Mouse (Mus musculus) T-cell, adult 2 months (primary cell): ENCODE measurements around the gene Nlrc3.
"Not testable (repeated sequence)": the region's sequence is repeated elsewhere in the genome, so short reads cannot be mapped to it uniquely, and the experiment has no call there.

Experiments
- DNase-seq: peaks from one replicate; pipeline ENCODE4 v3.0.0; 2022; ENCODE audit warnings: low spot score

Gene Nlrc3

DNA sequence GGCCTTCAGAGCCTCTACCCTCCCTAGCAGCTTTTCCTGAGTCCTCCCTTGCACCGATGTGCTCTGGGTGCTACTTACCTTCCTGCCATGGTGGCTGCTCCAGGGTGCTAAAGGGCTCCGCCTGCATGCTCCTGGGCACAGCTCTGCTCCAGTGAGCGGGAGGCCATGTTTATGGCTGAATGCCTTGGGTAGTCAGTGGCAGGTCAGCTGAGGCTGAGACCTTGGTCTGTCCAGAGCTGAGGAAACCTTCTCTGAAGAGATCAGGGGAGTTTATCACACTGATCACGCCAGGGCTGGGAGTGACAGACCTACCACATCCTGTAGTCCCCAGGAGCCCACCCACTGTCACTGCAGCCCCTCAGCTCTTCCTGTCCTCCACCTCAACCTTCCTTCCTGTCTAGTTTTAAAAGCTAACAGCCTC lies at the start of gene Nlrc3:
Gene Nlrc3 (minus strand): TSS at position 382 of the 421 bp plus-strand sequence.
- DNase-seq = peak; percentile 71

DNA sequence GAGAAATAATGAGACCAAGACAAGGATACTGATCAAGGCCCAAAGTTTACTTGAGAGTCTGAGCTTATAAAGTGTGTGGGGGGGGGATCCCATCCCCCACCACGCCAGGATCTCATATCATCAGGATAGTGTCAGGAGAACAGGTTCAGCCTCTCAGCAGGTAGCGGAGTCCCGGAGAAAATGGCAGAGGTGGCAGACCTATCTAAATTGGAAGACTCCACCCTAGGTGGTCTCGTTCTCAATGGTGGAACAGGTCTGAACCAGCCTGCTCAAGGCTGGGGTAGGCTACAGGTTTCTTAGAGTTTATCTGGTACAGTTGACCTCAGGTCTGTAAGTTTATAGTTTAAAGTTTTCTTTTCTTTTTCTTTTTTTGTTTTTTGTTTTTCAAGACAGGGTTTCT lies 46.3 kb upstream of the Nlrc3 start:
- no peak for DNase-seq

DNA sequence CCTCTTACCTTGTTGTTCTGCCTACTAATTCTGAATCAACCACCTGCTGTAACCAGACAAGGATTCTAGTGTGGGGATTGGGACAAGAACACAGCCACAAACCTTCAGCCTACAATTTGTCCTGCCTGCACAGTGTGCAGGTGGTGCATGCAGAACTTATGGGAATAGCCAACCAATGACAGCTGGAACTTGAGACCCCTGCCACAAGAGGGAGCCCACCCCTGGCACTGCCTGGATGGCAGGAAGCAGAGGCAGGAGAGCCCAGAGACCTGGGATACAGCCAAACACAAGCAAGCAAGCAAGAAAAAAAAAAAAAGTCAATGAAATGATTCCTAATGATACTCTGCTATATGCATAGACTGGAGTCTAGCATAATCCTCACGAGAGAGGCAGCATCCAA lies 44.8 kb upstream of the Nlrc3 start:
- no peak for DNase-seq

- DNase-seq = not testable (repeated sequence)
Measured at GRCm38 (mm10) chr16:4017466-4017865, 41.0 kb upstream of the Nlrc3 start.

GRCm38 (mm10) chr16:4016786-4017185 lies 40.4 kb upstream of the Nlrc3 start:
- DNase-seq = not testable (repeated sequence)

DNA sequence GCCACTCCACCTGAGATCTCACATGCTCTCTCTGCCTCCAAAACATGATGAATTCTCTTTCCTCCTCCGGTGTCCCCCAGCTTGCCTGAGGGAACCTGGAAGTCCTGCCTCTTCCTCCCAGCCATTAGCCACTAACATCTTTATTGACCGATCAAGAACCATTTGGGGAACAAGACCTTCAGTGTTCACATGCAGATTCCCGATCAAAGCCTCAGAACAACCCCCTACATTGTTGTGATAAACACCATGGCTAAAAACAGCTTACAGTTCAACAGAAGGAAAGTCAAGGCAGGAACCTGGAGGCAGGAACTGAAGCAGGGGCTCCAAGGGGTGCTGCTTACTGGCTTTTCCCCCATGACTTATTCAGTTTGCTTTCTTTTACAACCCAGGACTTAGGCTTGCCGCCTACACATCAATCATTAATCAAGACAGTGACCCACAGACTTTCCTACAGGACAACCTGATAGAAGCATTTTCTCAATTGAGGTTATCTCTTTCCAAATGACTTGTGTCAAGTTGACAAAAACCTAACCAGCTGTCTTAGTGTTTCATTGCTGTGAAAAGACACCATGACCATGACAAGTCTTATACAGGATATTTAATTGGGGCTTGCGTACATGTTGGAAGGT lies 37.7 kb upstream of the Nlrc3 start:
- DNase-seq = no peak

DNA sequence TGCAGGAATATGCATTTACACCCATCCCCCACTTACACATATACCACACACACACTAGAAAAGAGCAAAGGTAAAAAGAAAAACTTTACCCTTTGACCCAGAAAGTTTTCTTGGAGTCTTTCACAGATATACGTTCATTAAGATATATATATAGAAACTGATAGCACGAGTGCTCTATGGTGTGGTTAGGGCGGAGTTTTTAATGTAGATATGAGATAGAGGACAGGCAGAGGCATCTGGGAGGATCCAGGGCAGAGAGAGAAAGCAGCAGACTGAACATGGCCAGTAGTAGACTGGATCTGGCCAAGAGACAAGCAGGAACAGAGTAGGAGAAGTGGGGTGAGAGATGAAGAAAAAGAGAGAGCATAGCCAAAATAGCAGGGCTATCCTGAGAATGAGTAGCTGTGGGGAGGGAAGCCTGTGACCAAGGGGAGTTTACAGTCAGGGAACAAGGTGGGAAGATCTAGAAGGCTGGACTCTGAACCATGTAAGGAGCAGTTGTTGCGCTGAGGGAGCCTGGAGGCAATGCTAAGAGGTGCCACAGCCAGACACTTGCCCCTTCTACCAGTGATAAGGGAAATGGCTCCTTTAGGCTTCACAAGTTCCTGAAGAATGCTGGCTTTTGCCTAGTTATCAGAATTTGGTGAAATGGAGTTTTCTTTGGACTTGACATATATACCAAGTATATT lies 36.6 kb upstream of the Nlrc3 start:
- DNase-seq = no peak

DNA sequence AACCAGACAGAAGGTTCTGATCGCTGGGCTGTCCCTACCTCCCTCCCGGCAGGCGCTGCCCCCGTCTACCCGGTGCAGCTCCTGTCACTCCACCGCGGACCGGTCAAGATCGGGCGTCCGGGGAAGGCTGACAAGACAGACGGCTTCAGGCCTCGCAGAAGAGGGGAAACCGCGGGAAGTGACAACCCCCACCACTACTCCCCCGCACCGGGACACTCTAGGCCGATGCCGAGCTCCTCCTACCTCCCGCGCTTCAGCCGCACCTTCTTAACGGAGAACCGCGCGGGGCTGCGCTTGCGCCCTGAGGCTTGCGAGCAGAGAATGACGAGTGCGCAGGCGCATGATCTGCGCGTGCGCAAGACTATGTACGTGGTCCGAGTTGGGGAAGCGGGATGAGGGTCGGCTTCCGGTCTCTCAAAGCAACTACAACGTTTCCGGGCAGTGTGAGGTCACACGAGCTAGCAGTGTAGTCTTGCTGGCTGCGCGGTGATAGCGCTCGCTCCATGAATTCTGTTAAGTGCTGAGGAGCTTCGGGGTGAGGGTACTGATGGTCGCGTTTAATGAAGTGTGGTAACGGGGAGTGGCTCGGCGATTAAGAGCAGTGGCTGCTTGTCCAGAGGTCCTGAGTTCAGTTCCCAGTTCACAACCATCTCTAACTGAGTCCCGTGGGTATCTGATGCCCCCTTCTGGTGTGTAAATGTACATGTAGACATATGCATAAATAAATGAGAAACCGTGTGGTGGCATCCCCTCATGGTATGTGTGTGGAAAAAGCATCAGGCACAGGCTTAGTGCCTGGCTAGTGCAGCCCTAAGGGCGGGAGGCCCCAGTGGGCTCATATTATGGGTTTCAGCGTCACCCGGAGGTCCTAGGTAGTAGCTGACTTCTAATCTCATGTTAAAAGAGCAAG lies 27.3 kb upstream of the Nlrc3 start, which contains the start of gene Slx4:
Gene Slx4 (minus strand): TSS at position 282 of the 910 bp plus-strand sequence.
- DNase-seq = peak; percentile 96

- DNase-seq = no peak
Measured at GRCm38 (mm10) chr16:3988410-3988809, 12.0 kb upstream of the Nlrc3 start.

GRCm38 (mm10) chr16:3983146-3983700 lies 6.8 kb upstream of the Nlrc3 start:
- no peak for DNase-seq

DNA sequence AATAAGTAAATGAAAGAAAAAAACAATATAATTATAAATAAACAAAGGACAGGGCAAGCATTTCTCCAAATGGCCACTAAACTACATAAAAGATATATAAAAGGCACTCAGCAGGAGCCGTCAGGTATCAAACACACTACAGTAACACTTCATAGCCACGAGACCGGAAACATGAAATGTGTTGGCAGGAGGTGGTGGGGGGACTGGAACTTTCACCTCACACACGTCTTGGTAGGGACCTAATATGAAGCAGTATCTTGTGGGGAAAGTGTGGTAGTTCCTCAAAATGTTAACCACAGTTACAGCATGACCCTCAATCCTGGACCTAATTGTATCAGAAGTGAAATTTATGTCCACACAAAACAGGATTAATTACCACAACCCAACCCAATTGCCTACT lies 5.7 kb upstream of the Nlrc3 start:
- DNase-seq = peak; percentile 39

- no peak for DNase-seq
Measured at GRCm38 (mm10) chr16:3976712-3977111, 280 bp upstream of the Nlrc3 start.

GRCm38 (mm10) chr16:3975658-3976057 lies 774 bp downstream of the Nlrc3 start:
- DNase-seq = no peak

- DNase-seq = not testable (repeated sequence)
Measured at GRCm38 (mm10) chr16:3974456-3974855, 2.0 kb downstream of the Nlrc3 start.

- no peak for DNase-seq
Measured at GRCm38 (mm10) chr16:3965534-3965933, 10.9 kb downstream of the Nlrc3 start.

GRCm38 (mm10) chr16:3964990-3965389 lies 11.4 kb downstream of the Nlrc3 start:
- DNase-seq = no peak

GRCm38 (mm10) chr16:3959261-3959660 lies 17.2 kb downstream of the Nlrc3 start:
- no peak for DNase-seq

GRCm38 (mm10) chr16:3956369-3956768 lies 20.1 kb downstream of the Nlrc3 start:
- DNase-seq = no peak

GRCm38 (mm10) chr16:3951141-3951540 lies 25.3 kb downstream of the Nlrc3 start:
- DNase-seq = no peak

GRCm38 (mm10) chr16:3934701-3935100 lies 41.7 kb downstream of the Nlrc3 start:
- DNase-seq = no peak

GRCm38 (mm10) chr16:3934091-3934490 lies 42.3 kb downstream of the Nlrc3 start:
- no peak for DNase-seq

DNA sequence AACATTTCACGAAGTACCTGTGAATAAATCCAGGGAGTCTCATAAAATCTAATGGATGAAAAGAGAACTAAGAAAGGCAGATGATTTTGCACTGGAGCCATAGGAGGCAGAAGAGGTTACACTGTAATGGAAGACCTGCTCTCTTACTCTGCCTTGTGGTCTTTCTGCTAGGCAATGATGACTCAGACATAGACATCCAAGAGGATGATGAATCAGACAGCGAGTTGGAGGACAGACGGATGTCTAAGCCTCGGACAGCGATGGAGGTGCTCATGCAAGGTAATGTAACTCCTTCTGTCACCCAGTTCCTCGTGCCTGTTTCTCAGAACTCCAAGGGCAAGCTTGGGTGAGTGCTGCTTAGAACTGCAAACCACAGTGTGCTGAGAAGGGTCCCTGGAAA lies 42.9 kb downstream of the Nlrc3 start:
- no peak for DNase-seq
